Mouse (Mus musculus) limb, embryonic 10.5 days (tissue): ENCODE measurements around the gene Krt71. TPM values are rescaled to one million over a fixed set of nuclear protein-coding genes. Genes with fewer than 3 reads are reported as not detected.
A peak's percentile ranks its signal among the peaks of the same experiment; 100 is the strongest.
"Not testable (repeated sequence)": the region's sequence is repeated elsewhere in the genome, so short reads cannot be mapped to it uniquely, and the experiment has no call there.

ENCODE experiments used
- DNase-seq: peaks from one replicate; pipeline ENCODE4 v3.0.0-alpha.2; 2017; ENCODE audit warnings: low spot score
- H3K27ac ChIP-seq: fragments of 300-500 bp; sonication (generic); 2 replicates; pipeline ENCODE4 v1.5.1; 2016; ENCODE audit warnings: mild to moderate bottlenecking
- H3K27me3 ChIP-seq: fragments of 300-500 bp; sonication (generic); 2 replicates; pipeline ENCODE4 v1.6.1; 2016; ENCODE audit warnings: low read depth, mild to moderate bottlenecking; ENCODE audit not compliant: poor library complexity, severe bottlenecking
- H3K36me3 ChIP-seq: fragments of 300-500 bp; sonication (generic); 2 replicates; pipeline ENCODE4 v1.6.1; 2016; ENCODE audit warnings: mild to moderate bottlenecking, moderate library complexity
- H3K4me1 ChIP-seq: fragments of 300-500 bp; sonication (generic); 2 replicates; pipeline ENCODE4 v1.6.1; 2016
- H3K4me3 ChIP-seq: fragments of 300-500 bp; sonication (generic); 2 replicates; pipeline ENCODE4 v1.5.1; 2016; ENCODE audit warnings: mild to moderate bottlenecking, moderate library complexity
- H3K9me3 ChIP-seq: fragments of 300-500 bp; sonication (generic); replicated peaks from 2 replicates; pipeline ENCODE4 v1.6.1; 2016; ENCODE audit warnings: mild to moderate bottlenecking
- WGBS: fragments of 180-500 bp; shearing (Covaris S2); methylation state at CpG from one replicate; pipeline ENCODE4 v1.1.7; 2016; 5-methylcytosine and 5-hydroxymethylcytosine counted together
- polyA plus RNA-seq: library from polyadenylated mRNA; unstranded; fragments of >200 nt; fragmentation: Nextera tagmentation; extraction: Ambion mirVana; gene quantifications from 2 replicates; pipeline ENCODE4 v1.2.1, GENCODE M21; 2016

Krt71 gene
- polyA plus RNA-seq, 1 experiment from 2014 or later: not detected

DNA sequence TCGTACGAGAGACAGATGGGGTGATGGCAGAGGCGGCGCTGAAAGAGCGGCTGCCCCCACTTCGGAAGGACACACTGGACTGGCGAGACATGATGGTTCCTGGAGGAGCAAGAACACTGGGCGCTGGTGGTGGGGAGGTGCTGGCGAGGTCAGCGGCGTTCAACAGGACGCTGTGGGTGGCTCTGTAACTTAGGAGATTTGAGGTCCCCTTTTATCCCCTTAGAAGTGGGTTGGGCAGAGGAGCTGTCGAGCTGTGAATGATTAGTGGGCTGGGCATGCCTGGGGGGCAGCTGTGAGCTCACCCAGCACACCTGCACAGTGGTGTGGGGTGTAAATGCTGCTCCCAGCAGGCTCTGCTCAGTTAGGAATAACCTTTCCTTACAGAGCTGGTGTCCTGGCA, 30.2 kb downstream of the Krt71 start, which contains the start of gene Krt5:
Gene Krt5 (minus strand): TSS at position 179 of the 400 bp plus-strand sequence.
- no peaks in the 10 kb centered on the region for H3K36me3 ChIP-seq
- no peak within 1 kb of the TSS for H3K4me3 ChIP-seq
- H3K4me1 ChIP-seq: peaks cover 8% of the 10 kb centered on the region
- no peak for DNase-seq
- H3K27me3 ChIP-seq: peaks cover 3% of the 10 kb centered on the region; the same call in 1 of the 2 replicates
- H3K27ac ChIP-seq: no peak within 1 kb of the TSS; the same call in 1 of the 2 replicates
- WGBS: 68% methylated on average over 13 of the region's 13 CpGs
- no peaks in the 10 kb centered on the region for H3K9me3 ChIP-seq

- Histone ChIP-seq H3K9me3 (no peaks in the 10 kb centered on the region), H3K4me1 (peaks cover 8% of the 10 kb centered on the region), H3K36me3 (no peaks in the 10 kb centered on the region), H3K27ac (no peak overlapping the region), H3K4me3 (no peak overlapping the region), H3K27me3 (peaks cover 7% of the 10 kb centered on the region; the same call in 1 of the 2 replicates)
- no peak for DNase-seq
- 68% methylated on average over 11 of the region's 11 CpGs for WGBS
Observed at GRCm38 (mm10) chr15:101708683-101709082, 34.2 kb downstream of the Krt71 start.

DNA sequence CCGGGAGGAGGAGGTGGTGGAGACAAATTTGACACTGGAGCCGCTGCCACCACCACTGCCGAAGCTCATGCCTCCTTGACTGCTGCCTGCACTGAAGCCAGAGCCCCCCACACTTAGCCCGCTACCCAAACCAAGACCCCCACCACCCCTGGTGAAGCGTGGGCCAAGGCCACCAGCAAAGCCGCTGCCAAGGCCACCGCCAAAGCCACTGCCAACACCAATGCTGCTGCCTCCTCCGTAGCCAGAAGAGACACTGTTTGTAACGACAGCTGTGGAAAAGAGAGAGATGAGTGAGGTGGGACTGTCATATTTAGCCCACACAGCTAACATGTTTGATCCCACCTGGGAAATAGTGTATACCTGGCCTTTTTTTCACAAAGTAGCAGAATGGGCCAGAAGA, 35.5 kb downstream of the Krt71 start:
- Histone ChIP-seq H3K27ac (no peak overlapping the region), H3K27me3 (peaks cover 7% of the 10 kb centered on the region; the same call in 1 of the 2 replicates), H3K4me3 (no peak overlapping the region), H3K36me3 (no peaks in the 10 kb centered on the region), H3K4me1 (peaks cover under 1% of the 10 kb centered on the region), H3K9me3 (no peaks in the 10 kb centered on the region)
- peak; percentile 22 for DNase-seq
- 85% methylated on average over 9 of the region's 9 CpGs for WGBS

- no peaks in the 10 kb centered on the region for H3K4me1 ChIP-seq
- no peaks in the 10 kb centered on the region for H3K36me3 ChIP-seq
- H3K27ac ChIP-seq: no peak overlapping the region
- peak; percentile 27 for DNase-seq
- H3K27me3 ChIP-seq: peaks cover 7% of the 10 kb centered on the region; the same call in 1 of the 2 replicates
- no peaks in the 10 kb centered on the region for H3K9me3 ChIP-seq
- no peak overlapping the region for H3K4me3 ChIP-seq
- 71% methylated on average over 4 of the region's 4 CpGs for WGBS
Observed at GRCm38 (mm10) chr15:101704066-101704465, 38.8 kb downstream of the Krt71 start.

GRCm38 (mm10) chr15:101702380-101702779, 40.5 kb downstream of the Krt71 start:
- no peak for DNase-seq
- H3K27ac ChIP-seq: no peak overlapping the region
- WGBS: 48% methylated on average over 2 of the region's 2 CpGs

GRCm38 (mm10) chr15:101699866-101700265, 43.0 kb downstream of the Krt71 start:
- Histone ChIP-seq H3K36me3 (no peaks in the 10 kb centered on the region), H3K27ac (no peak overlapping the region), H3K9me3 (no peaks in the 10 kb centered on the region), H3K4me1 (no peaks in the 10 kb centered on the region), H3K4me3 (no peak overlapping the region), H3K27me3 (no peaks in the 10 kb centered on the region)
- WGBS: 86% methylated on average over 8 of the region's 8 CpGs
- no peak for DNase-seq

More at GRCm38 (mm10) chr15:101702380-101702779, 40.5 kb downstream of the Krt71 start:
- Histone ChIP-seq H3K4me3 (no peak overlapping the region), H3K4me1 (no peaks in the 10 kb centered on the region), H3K9me3 (no peaks in the 10 kb centered on the region), H3K27me3 (0 out of 2 replicates have a peak, but pooled peaks cover 3% of the 10 kb centered on the region), H3K36me3 (no peaks in the 10 kb centered on the region)

- no peaks in the 10 kb centered on the region for H3K36me3 ChIP-seq
- WGBS: 79% methylated on average over 3 of the region's 3 CpGs
- H3K9me3 ChIP-seq: no peaks in the 10 kb centered on the region
- no peak overlapping the region for H3K4me3 ChIP-seq
- H3K27me3 ChIP-seq: no peaks in the 10 kb centered on the region
- H3K27ac ChIP-seq: no peak overlapping the region
- no peaks in the 10 kb centered on the region for H3K4me1 ChIP-seq
- no peak for DNase-seq
Observed at GRCm38 (mm10) chr15:101699192-101699591, 43.7 kb downstream of the Krt71 start.

DNA sequence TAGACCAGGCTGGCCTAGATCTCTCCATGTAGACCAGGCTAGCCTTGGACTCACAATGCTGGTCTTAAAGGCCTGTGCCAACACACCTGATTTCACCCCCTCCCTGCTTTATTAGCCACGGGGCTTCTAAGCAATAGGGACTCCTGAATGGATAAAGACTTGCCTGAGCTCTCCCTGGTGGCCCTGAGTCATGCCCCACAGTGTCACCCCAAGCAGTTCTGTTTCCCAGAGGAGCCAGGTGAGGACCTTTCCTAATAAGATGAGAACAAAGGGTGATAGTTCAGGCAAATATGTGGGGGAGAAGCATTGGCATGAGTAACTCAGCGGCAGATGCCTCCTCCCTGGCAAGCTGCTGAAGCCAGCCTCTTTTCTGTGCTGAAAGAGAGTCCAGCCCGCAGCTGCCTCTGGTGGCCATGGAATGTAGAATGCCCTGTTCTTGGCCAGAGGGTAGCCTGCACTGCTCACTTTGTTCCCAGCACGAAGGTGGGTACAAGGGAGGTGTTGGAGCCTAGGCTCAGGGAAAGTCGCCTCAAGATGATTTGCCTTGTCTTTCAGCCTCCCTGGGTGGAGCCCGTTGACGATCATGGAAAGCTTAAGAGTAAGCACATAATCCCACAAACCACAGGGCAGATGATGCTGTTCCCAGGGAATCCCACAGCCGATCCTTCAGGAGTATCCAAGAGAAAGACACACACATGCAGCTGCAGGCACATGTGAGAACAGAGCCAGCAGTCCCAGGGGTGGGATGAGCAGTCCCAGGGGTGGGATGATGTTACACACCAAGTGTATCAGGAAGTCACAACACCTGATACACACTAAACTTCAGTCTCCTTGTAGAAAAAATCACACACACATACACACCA, 45.4 kb downstream of the Krt71 start:
- H3K4me1 ChIP-seq: no peaks in the 10 kb centered on the region
- 75% methylated on average over 8 of the region's 8 CpGs for WGBS

DNA sequence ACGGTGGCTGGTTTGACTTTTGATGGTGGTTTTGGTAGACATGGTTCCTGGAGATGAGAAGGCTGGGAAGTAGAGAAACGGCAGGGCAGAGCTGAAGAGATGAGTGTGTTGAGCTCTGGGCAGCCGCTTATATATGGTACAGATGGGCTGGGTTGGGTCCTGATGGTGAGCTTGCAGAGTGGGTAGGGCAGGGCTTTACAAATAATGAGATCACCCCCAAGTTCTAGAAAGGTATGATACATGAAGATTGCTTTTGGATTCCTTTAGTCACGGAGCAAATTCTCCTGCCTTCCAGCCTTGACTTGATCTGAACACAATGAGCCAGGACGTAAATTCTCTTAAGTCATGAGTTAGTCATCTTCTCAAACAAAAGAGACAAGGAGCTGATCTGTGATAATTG, 48.7 kb downstream of the Krt71 start, which contains the start of gene Krt6a:
Gene Krt6a (minus strand): TSS at position 101 of the 400 bp plus-strand sequence.
- Histone ChIP-seq H3K36me3 (no peaks in the 10 kb centered on the region), H3K4me3 (no peak within 1 kb of the TSS), H3K27me3 (no peaks in the 10 kb centered on the region), H3K4me1 (no peaks in the 10 kb centered on the region), H3K9me3 (no peaks in the 10 kb centered on the region), H3K27ac (no peak within 1 kb of the TSS)
- WGBS: 88% methylated on average over 5 of the region's 5 CpGs
- no peak for DNase-seq

More for the DNA sequence above, 45.4 kb downstream of the Krt71 start:
- Histone ChIP-seq H3K36me3 (no peaks in the 10 kb centered on the region), H3K4me3 (no peak overlapping the region), H3K27ac (no peak overlapping the region), H3K9me3 (no peaks in the 10 kb centered on the region), H3K27me3 (no peaks in the 10 kb centered on the region)
- no peak for DNase-seq

- H3K27me3 ChIP-seq, H3K36me3 ChIP-seq, H3K4me3 ChIP-seq, H3K4me1 ChIP-seq, H3K9me3 ChIP-seq, H3K27ac ChIP-seq, DNase-seq: not testable (repeated sequence)
- 91% methylated on average over 5 of the region's 5 CpGs for WGBS
Observed at GRCm38 (mm10) chr15:101690460-101690859, 52.4 kb downstream of the Krt71 start.

- Histone ChIP-seq H3K36me3 (no peaks in the 10 kb centered on the region), H3K4me3 (no peak overlapping the region), H3K27ac (no peak overlapping the region), H3K27me3 (no peaks in the 10 kb centered on the region), H3K4me1 (no peaks in the 10 kb centered on the region), H3K9me3 (no peaks in the 10 kb centered on the region)
- DNase-seq: no peak
- WGBS: 80% methylated on average over 2 of the region's 2 CpGs
Observed at GRCm38 (mm10) chr15:101688161-101688560, 54.7 kb downstream of the Krt71 start.
